Mouse (Mus musculus): ENCODE measurements around the gene Arhgef11. TPM values are rescaled to one million over a fixed set of nuclear protein-coding genes. Genes with fewer than 3 reads are reported as not detected.
A peak's percentile ranks its signal among the peaks of the same experiment; 100 is the strongest.
"Not testable (repeated sequence)": the region's sequence is repeated elsewhere in the genome, so short reads cannot be mapped to it uniquely, and the experiment has no call there.

Arhgef11 gene
- 19.5 and 19.6 TPM in 2 replicates for polyA plus RNA-seq (2015; fragmentation: Nextera tagmentation; extraction: Ambion mirVana)

DNA sequence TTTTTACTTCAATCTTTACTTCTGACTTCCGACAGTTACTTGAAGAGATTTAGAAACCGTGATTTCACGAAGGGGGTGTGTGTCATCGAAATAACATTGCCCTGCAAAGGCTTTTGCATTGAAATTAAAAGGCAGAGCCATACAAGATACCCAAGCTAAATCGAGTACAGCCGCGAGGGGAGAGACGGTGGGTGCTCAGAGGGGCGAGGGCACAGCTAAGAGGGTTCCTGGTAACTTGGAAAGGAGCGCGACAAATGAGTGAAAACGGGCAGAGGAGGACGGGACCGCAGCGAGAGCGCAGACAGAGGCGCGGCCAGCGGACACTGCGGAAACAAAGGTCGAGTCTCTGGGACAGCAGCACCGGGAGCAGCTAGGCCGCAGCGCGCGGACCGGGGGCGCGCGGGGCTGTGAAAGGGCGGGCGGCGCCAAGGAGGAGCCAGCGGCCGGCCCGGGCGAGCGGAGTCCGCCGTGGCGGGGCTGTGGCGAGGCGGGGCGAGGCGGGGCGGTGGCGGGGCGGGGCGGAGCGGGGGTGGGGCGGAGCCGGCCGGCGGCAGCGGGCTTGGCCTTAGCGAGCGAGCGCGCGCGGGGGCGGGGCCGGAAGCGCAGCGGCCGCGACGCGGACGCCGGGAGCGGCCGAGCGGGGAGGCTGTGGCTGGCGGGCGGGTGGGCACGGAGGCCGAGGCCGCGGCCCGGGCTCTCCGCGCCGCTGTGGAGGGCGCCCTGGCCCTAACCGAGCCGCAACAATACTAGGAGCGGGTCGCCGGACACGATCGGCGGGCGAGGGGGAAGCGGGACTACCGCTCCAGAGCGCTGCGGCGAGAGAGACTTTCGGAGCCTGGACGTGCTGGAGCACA, at the start of gene Arhgef11:
TSS of gene Arhgef11 (plus strand) at position 603 of the 854 bp plus-strand sequence.
- no peaks in the 10 kb centered on the region for H3K9me3 ChIP-seq (replicated peaks)
- 1% methylated on average over 83 of the region's 101 CpGs for WGBS

DNA sequence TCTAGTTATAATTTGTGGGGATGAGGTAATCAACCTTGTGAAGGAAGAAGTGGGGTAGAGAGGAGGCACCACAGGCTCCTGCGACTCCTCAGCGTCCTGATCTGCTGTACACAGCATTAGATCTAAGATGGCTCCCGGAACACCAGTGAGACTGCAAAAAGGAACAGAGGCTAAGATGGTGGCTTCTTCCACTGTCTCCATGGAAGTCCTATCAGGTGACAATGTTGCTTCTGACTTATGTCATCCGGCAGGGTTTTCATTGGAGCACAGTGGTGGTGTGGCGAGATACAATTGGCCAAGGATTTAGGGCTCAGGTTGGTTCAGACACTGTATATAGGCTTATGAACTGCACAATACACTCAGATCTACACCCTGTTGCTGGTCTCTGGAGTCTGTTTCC, 48.7 kb upstream of the Arhgef11 start:
- no peaks in the 10 kb centered on the region for H3K27me3 ChIP-seq (replicated peaks)
- no peak overlapping the region for H3K4me3 ChIP-seq (replicated peaks)
- H3K9ac ChIP-seq (replicated peaks), result no peak overlapping the region
- H3K27ac ChIP-seq (replicated peaks), result no peak overlapping the region
- H3K4me2 ChIP-seq, result no peak overlapping the region
- peaks cover 15% of the 10 kb centered on the region for H3K4me1 ChIP-seq
- no peaks in the 10 kb centered on the region for H3K36me3 ChIP-seq
- WGBS, result 96% methylated on average over 5 of the region's 5 CpGs
- H3K9me3 ChIP-seq (replicated peaks), result no peaks in the 10 kb centered on the region
- ATAC-seq (ENCODE audit: low FRiP score), result no peak

More for the DNA sequence above, at the start of gene Arhgef11:
- Histone ChIP-seq H3K4me2 (peak within 1 kb of the TSS; percentile 96), H3K36me3 (no peaks in the 10 kb centered on the region), H3K27ac (replicated peaks) (peak within 1 kb of the TSS; percentile 93), H3K27me3 (replicated peaks) (no peaks in the 10 kb centered on the region), H3K4me1 (peaks cover 47% of the 10 kb centered on the region), H3K9ac (replicated peaks) (peak within 1 kb of the TSS; percentile 80), H3K4me3 (replicated peaks) (peak within 1 kb of the TSS; percentile 85)
- peak; percentile 93 for ATAC-seq (ENCODE audit: low FRiP score)

DNA sequence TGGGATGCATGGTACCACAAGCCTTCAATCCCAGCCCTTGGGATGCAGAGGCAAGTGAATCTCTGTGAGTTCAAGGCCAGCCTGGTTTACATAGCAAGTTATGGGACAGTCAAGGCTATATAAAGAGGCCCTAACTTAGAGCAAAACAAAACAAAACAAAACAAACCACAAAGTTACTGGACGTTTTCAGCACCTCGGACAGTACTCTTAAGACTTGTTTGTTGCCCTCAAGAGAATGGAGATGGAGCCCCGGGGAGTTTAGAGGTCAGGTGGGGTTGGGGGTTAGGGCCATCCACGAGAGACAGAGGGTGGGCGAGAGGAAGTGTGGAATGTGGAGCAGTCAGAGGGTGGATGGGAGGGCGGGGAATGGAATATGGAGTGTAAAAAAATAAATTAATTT, 41.6 kb upstream of the Arhgef11 start:
- ATAC-seq (ENCODE audit: low FRiP score), result no peak
- 33% methylated on average over 6 of the region's 6 CpGs for WGBS
- H3K4me1 ChIP-seq, result no peaks in the 10 kb centered on the region
- no peaks in the 10 kb centered on the region for H3K27me3 ChIP-seq (replicated peaks)
- H3K4me2 ChIP-seq, result no peak overlapping the region
- no peak overlapping the region for H3K9ac ChIP-seq (replicated peaks)
- no peaks in the 10 kb centered on the region for H3K36me3 ChIP-seq
- no peak overlapping the region for H3K4me3 ChIP-seq (replicated peaks)
- H3K9me3 ChIP-seq (replicated peaks), result no peaks in the 10 kb centered on the region
- no peak overlapping the region for H3K27ac ChIP-seq (replicated peaks)

DNA sequence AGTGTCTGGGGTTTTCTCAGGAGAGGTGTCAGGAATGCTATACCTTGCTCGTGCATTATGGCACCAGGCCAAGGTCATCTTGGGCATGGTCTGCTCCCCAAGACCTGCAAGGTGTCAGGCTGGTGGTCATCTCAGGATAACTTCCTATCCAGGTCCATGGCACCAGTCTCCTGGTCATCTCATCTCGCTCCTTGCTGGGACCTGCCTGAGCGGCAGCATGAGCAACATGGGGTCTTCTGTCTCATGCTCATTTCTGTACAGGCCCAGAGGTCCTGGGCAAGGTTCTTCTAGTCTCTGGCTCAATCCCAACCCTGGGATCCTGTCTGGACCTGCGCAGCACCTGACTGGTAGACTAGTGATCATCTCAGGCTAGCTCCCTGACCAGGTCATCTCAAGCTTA, 35.1 kb upstream of the Arhgef11 start:
- no peaks in the 10 kb centered on the region for H3K27me3 ChIP-seq (replicated peaks)
- no peak overlapping the region for H3K9ac ChIP-seq (replicated peaks)
- ATAC-seq (ENCODE audit: low FRiP score), result no peak
- no peaks in the 10 kb centered on the region for H3K4me1 ChIP-seq
- no peaks in the 10 kb centered on the region for H3K9me3 ChIP-seq (replicated peaks)
- H3K27ac ChIP-seq (replicated peaks), result no peak overlapping the region
- 97% methylated on average over 4 of the region's 4 CpGs for WGBS
- H3K4me2 ChIP-seq, result no peak overlapping the region
- no peak overlapping the region for H3K4me3 ChIP-seq (replicated peaks)
- H3K36me3 ChIP-seq, result no peaks in the 10 kb centered on the region

DNA sequence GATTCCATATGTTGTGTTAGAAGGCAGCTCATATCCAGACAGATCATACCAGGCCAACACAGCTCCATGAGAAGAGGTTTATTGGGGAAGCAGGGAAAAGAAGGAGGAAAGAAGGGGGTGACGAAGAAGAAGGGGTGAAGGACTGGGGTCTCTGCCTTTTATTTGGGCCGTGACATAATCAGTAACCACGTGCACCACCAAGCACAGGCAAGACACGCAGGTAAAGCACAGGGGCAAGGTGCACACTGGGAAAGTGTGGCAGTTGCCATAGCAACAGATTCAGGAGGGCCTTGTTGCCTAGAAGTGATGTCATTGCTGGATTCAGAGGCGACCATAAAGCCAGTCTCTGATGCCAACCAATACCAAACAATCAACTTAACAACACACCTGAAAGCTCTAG, 23.6 kb upstream of the Arhgef11 start:
- Histone ChIP-seq H3K36me3 (no peaks in the 10 kb centered on the region), H3K27me3 (replicated peaks) (no peaks in the 10 kb centered on the region), H3K27ac (replicated peaks) (no peak overlapping the region), H3K4me1 (no peaks in the 10 kb centered on the region), H3K9ac (replicated peaks) (no peak overlapping the region), H3K9me3 (replicated peaks) (no peaks in the 10 kb centered on the region), H3K4me3 (replicated peaks) (no peak overlapping the region), H3K4me2 (no peak overlapping the region)
- 78% methylated on average over 5 of the region's 5 CpGs for WGBS
- no peak for ATAC-seq (ENCODE audit: low FRiP score)

DNA sequence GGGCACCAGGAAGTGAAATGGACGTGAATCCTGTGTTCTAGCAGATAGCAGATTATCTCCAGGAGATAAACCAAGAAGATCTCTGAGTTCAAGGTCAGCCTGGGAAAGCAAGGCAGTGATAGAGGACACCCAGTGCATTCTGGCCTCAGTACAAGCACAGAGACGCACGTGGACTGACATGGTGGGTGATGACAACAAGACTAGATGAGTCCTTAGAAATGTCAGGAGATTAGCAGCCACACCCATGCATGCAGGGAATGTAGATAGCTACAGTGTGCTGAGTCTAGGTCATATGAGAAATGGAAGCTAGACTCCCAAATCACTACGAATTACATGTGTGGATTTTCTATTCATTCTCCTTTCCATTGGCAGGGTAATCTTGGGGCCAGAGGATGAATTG, 22.0 kb upstream of the Arhgef11 start:
- not testable (repeated sequence) for H3K36me3 ChIP-seq; H3K4me3 ChIP-seq (replicated peaks); H3K4me2 ChIP-seq; H3K9ac ChIP-seq (replicated peaks); ATAC-seq (ENCODE audit: low FRiP score); H3K27ac ChIP-seq (replicated peaks); H3K9me3 ChIP-seq (replicated peaks); H3K27me3 ChIP-seq (replicated peaks); H3K4me1 ChIP-seq
- 81% methylated on average over 4 of the region's 4 CpGs for WGBS

DNA sequence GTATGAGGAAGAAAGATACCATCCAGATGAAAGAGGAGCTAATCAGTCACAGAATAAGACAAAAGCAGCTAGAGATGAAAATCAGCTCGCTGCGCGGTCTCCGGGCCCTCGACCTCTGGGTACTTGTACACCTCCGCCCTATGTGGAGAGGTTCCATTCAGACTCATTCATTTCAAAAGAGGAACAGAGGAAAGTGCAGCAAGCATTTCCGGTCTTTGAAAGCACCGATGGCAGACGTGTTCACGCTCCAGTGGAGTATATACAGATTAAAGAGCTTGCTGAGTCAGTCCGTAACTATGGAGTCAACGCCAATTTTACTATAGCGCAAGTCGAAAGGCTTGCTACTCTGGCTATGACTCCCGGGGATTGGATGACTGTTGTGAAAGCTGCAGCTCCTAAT, 16.3 kb upstream of the Arhgef11 start:
- not testable (repeated sequence) for ATAC-seq (ENCODE audit: low FRiP score); H3K4me2 ChIP-seq; H3K4me3 ChIP-seq (replicated peaks); H3K36me3 ChIP-seq; H3K4me1 ChIP-seq; H3K27me3 ChIP-seq (replicated peaks); H3K27ac ChIP-seq (replicated peaks); H3K9ac ChIP-seq (replicated peaks)
- 95% methylated on average over 15 of the region's 15 CpGs for WGBS
- H3K9me3 ChIP-seq (replicated peaks), result peaks cover 11% of the 10 kb centered on the region

DNA sequence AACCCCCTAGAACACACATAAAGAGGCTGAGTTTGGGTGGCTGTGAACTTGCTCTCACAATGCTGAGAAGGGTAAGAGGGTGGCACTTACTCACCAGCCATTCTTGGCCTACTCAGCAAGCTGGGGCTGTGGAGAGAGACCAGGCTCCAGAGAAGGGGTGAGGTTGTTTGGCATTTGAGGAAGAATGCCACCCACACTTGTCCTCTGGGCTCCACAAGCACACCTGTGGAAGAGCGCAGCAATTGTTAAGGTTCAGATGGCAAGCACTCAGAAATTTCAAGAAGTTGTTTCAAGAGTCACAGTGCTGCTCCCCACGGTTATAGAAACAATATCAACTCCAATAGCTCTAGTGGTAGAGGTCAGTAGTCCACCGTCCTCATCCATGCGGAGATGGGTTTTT, 1.0 kb upstream of the Arhgef11 start:
- Histone ChIP-seq H3K27ac (replicated peaks) (0 out of 2 replicates have a peak overlapping the region, but pooled peaks have one; percentile 93), H3K9ac (replicated peaks) (no peak overlapping the region), H3K27me3 (replicated peaks) (no peaks in the 10 kb centered on the region), H3K4me1 (peaks cover 39% of the 10 kb centered on the region), H3K4me2 (peak overlapping the region; percentile 96), H3K36me3 (no peaks in the 10 kb centered on the region), H3K9me3 (replicated peaks) (no peaks in the 10 kb centered on the region), H3K4me3 (replicated peaks) (peak overlapping the region; percentile 85; the same call in 1 of the 2 replicates)
- WGBS, result 62% methylated on average over 4 of the region's 4 CpGs
- peak; percentile 23; the same call in 1 of the 2 replicates for ATAC-seq (ENCODE audit: low FRiP score)

DNA sequence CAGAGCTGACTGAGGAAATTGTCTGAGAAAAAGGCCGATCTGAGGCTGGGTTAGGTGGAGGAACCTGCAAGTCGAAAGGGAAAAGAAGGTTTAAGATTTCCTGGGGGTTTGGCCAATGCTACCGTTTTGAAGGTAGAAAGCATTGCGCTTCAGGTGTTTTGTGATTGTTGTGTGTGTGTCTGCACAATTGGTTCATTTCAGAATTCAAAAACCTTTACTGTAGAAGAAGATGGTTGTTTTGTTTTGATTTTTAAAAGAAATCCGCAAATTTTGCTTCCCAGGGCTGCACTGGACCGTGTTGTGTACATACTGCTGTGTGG, 412 bp downstream of the Arhgef11 start:
- peaks cover 51% of the 10 kb centered on the region for H3K4me1 ChIP-seq
- under 1% methylated on average over 6 of the region's 6 CpGs for WGBS
- no peak for ATAC-seq (ENCODE audit: low FRiP score)
- H3K4me3 ChIP-seq (replicated peaks), result peak overlapping the region; percentile 85
- H3K9me3 ChIP-seq (replicated peaks), result no peaks in the 10 kb centered on the region
- peak overlapping the region; percentile 93 for H3K27ac ChIP-seq (replicated peaks)
- H3K4me2 ChIP-seq, result peak overlapping the region; percentile 96
- H3K9ac ChIP-seq (replicated peaks), result peak overlapping the region; percentile 80
- no peaks in the 10 kb centered on the region for H3K36me3 ChIP-seq
- no peaks in the 10 kb centered on the region for H3K27me3 ChIP-seq (replicated peaks)

DNA sequence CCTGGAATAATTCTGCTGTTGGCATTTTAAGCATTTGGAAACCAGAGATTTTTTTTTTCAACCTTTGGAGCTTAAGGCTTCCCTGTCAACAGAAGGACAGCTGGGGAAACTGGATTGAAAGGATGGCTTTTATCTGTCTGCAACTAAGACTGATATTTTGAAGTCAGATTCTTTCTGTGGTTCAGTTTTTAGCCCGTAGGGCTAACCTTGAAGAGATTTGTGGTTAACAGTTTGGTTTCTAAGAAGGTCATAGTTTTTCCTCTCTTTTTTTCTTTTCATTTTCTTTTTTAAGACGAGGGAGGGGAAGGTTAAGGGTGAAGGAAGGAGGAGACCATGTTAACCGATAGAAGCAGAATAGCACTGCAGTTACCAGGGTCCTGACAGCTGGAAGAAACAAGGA, 881 bp downstream of the Arhgef11 start:
- peak overlapping the region; percentile 96 for H3K4me2 ChIP-seq
- no peaks in the 10 kb centered on the region for H3K27me3 ChIP-seq (replicated peaks)
- peak overlapping the region; percentile 80 for H3K9ac ChIP-seq (replicated peaks)
- WGBS, result 6% methylated on average over 3 of the region's 3 CpGs
- peak overlapping the region; percentile 93 for H3K27ac ChIP-seq (replicated peaks)
- no peak for ATAC-seq (ENCODE audit: low FRiP score)
- peaks cover 51% of the 10 kb centered on the region for H3K4me1 ChIP-seq
- no peaks in the 10 kb centered on the region for H3K36me3 ChIP-seq
- H3K4me3 ChIP-seq (replicated peaks), result peak overlapping the region; percentile 85
- no peaks in the 10 kb centered on the region for H3K9me3 ChIP-seq (replicated peaks)

DNA sequence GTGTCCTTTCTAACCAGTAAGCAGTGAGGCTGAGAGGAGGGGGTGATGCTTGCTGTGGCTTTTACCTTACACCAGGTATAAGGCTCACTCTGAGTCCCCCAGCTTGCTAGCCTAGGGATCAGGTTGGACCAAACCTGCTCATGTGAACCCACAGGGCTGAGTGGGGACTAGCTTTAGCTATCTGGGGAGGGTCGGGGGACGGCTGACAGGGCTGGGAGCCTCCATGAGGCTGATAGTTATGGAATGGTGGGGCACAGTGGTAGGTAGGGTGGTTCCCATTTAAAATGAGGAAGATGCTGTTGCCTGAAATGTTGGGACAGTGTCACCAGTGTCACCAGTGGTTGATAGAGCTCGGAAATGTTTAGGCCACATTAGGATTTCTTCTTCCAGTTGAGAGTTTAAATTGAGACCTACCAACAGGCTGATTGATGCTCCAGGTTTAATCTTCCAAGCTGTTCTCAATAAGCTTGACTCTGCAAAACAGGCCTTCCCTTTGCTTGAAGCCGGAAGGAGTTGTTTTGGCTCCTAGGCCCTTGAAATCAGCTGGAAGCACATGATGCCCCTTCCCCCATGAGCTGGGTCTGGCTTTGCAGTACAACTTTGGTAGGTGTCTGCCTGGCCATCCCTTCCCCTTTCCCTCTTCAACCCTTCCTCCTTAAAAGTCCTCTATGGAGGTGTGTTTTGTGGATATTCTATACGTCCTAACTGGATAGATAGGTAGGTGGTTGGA, 1.8 kb downstream of the Arhgef11 start:
- WGBS, result 52% methylated on average over 5 of the region's 5 CpGs
- Histone ChIP-seq H3K9me3 (replicated peaks) (no peaks in the 10 kb centered on the region), H3K4me2 (peak overlapping the region; percentile 96), H3K27me3 (replicated peaks) (no peaks in the 10 kb centered on the region), H3K4me1 (peaks cover 51% of the 10 kb centered on the region), H3K36me3 (no peaks in the 10 kb centered on the region), H3K9ac (replicated peaks) (peak overlapping the region; percentile 80), H3K4me3 (replicated peaks) (peak overlapping the region; percentile 85), H3K27ac (replicated peaks) (no peak overlapping the region; the same call in 1 of the 2 replicates)
- ATAC-seq (ENCODE audit: low FRiP score), result no peak
